Mouse (Mus musculus) G1E (cell line): ENCODE measurements at regions not wholly inside any gene's neighbourhood (a gene's known extent, or its start where the extent isn't known, plus 50 kb on each side); places are given as distances from the start of the nearest gene placed in this dataset.

Source experiments
- CTCF ChIP-seq: IDR thresholded peaks from 2 replicates; pipeline ENCODE4 v1.5.1; 2012; ENCODE audit warnings: low read depth, low read length, inconsistent platforms, mixed read lengths
- GATA1 ChIP-seq: IDR thresholded peaks from 2 replicates; pipeline ENCODE4 v1.6.1; 2012; ENCODE audit warnings: borderline replicate concordance, low read length, inconsistent platforms, mixed read lengths
- GATA2 ChIP-seq: IDR thresholded peaks from 2 replicates; pipeline ENCODE4 v1.6.1; 2012; ENCODE audit warnings: low read depth, low read length, inconsistent platforms, borderline replicate concordance
- POLR2AphosphoS5 ChIP-seq: IDR thresholded peaks from 2 replicates; pipeline ENCODE4 v1.6.1; 2012; ENCODE audit warnings: low read depth, low read length, inconsistent platforms; ENCODE audit not compliant: insufficient replicate concordance
- TAL1 ChIP-seq: conservative IDR thresholded peaks from 2 replicates; pipeline ENCODE4 v1.6.1; 2012; ENCODE audit warnings: low read depth, low read length, inconsistent platforms, mixed read lengths

GRCm38 (mm10) chr5:16461795-16462194, 91.5 kb upstream of the Hgf start:
- TF ChIP-seq POLR2AphosphoS5, result no peak
- no peak for TF ChIP-seq CTCF
- no peak for TF ChIP-seq GATA1
- no peak for TF ChIP-seq TAL1
- TF ChIP-seq GATA2, result no peak
